Mouse (Mus musculus) neural tube, embryonic 14.5 days (tissue): ENCODE measurements around the gene Olfr691. TPM values are rescaled to one million over a fixed set of nuclear protein-coding genes. Genes with fewer than 3 reads are reported as not detected.
"Not testable (repeated sequence)": the region's sequence is repeated elsewhere in the genome, so short reads cannot be mapped to it uniquely, and the experiment has no call there.

Source experiments
- ATAC-seq: fragments of 200-750 bp; cut with Nextera tagmentation; 2 replicates; pipeline ENCODE4 v1.8.0; 2017; ENCODE audit warnings: low read depth, mild to moderate bottlenecking, moderate TSS enrichment, moderate library complexity
- H3K27ac ChIP-seq: fragments of 300-500 bp; sonication (generic); 2 replicates; pipeline ENCODE4 v1.5.1; 2014; ENCODE audit warnings: low read depth, mild to moderate bottlenecking, control low read depth, low read length, moderate library complexity, mixed read lengths
- H3K27me3 ChIP-seq: fragments of 300-500 bp; sonication (generic); 2 replicates; pipeline ENCODE4 v1.6.1; 2014; ENCODE audit warnings: low read length; ENCODE audit not compliant: control insufficient read depth, insufficient read depth
- H3K36me3 ChIP-seq: fragments of 300-500 bp; sonication (generic); 2 replicates; pipeline ENCODE4 v1.6.1; 2014; ENCODE audit warnings: low read length, mixed read lengths; ENCODE audit not compliant: control insufficient read depth, insufficient read depth
- H3K4me1 ChIP-seq: fragments of 300-500 bp; sonication (generic); 2 replicates; pipeline ENCODE4 v1.6.1; 2014; ENCODE audit warnings: low read length; ENCODE audit not compliant: control insufficient read depth, insufficient read depth
- H3K4me2 ChIP-seq: fragments of 300-500 bp; sonication (generic); 2 replicates; pipeline ENCODE4 v1.6.1; 2014; ENCODE audit warnings: mild to moderate bottlenecking, low read depth, low read length, control low read depth
- H3K4me3 ChIP-seq: fragments of 300-500 bp; sonication (generic); 2 replicates; pipeline ENCODE4 v1.5.1; 2014; ENCODE audit warnings: low read depth, low read length, control low read depth, mixed read lengths
- H3K9ac ChIP-seq: fragments of 300-500 bp; sonication (generic); replicated peaks from 2 replicates; pipeline ENCODE4 v1.6.1; 2014; ENCODE audit warnings: low read depth, mild to moderate bottlenecking, control low read depth, low read length, mixed read lengths
- H3K9me3 ChIP-seq: fragments of 300-500 bp; sonication (generic); 2 replicates; pipeline ENCODE4 v1.6.1; 2016; ENCODE audit warnings: low read length; ENCODE audit not compliant: control insufficient read depth
- WGBS: fragments of 180-500 bp; shearing (Covaris S2); extraction: QIAGEN DNeasy Blood & Tissue Kit; methylation state at CpG from one replicate; pipeline ENCODE4 v1.1.7; 2014; 5-methylcytosine and 5-hydroxymethylcytosine counted together
- polyA plus RNA-seq: library from polyadenylated mRNA; unstranded; fragments of >200 nt; fragmentation: Nextera tagmentation; extraction: Ambion mirVana; gene quantifications from 2 replicates; pipeline ENCODE4 v1.2.1, GENCODE M21; 2014

The Olfr691 gene
- polyA plus RNA-seq, 1 experiment from 2014 or later: 0.35 TPM

DNA sequence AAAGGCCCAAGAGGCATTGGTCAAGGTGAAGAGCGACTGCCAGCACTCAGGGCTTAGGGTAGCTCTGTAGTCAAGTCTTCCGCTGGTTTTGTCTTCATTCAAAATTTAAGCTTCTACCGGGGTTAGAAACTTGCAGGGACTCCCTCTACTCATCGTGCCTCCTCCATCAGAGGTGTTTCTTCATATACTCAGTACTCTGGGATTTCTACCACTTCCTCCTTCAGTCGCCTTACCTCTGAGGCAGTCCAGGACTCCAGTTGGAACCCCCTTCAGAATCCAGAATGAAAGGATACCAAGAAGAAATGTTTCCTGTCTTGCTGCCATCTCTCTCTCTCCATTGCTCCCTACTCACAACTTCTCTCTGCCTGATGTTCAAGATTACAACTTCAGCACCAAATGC, 25.2 kb upstream of the Olfr691 start:
- Histone ChIP-seq H3K36me3 (no peaks in the 10 kb centered on the region), H3K9ac (no peak overlapping the region), H3K9me3 (no peaks in the 10 kb centered on the region), H3K4me1 (no peaks in the 10 kb centered on the region), H3K4me2 (no peak overlapping the region), H3K27ac (no peak overlapping the region), H3K27me3 (no peaks in the 10 kb centered on the region), H3K4me3 (no peak overlapping the region)
- no peak for ATAC-seq
- WGBS: 91% methylated on average over 5 of the region's 5 CpGs

DNA sequence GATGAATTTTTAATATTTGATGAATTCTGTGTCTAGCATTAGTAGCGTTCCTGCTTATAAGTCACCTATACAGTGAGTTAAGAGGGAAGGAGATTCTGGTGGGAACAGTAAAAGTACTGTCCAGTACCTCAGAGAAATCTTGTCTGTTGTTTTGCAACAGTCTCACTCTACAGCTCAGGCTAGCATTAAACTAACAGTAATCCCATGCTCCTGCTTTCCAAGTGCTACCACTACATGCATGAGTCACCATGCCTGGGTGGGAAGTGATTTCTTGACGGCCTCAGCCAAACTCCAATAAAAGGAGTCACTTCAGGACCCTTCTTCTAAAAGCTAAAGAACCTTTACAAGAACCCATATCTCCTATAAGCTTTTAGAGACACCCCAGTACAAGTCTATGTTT, 19.6 kb upstream of the Olfr691 start:
- 84% methylated on average over 2 of the region's 2 CpGs for WGBS
- Histone ChIP-seq H3K4me1 (no peaks in the 10 kb centered on the region), H3K9ac (no peak overlapping the region), H3K27ac (no peak overlapping the region), H3K27me3 (no peaks in the 10 kb centered on the region), H3K4me2 (no peak overlapping the region), H3K4me3 (no peak overlapping the region), H3K9me3 (no peaks in the 10 kb centered on the region), H3K36me3 (no peaks in the 10 kb centered on the region)
- no peak for ATAC-seq

DNA sequence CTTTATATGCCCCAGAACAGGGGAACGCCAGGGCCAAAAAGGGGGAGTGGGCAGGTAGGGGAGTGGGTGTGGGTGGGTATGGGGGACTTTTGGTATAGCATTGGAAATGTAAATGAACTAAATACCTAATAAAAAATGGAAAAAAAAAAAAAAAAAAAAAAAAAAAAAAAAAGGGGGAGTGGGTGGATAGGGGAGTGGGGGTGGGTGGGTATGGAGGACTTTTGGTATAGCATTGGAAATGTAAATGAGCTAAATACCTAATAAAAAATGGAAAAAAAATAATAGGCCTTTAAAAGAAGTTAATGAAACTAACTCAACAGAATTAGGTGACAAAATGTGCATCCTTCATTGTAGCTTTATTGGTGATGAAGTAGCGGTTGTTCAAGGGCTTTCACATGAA, 14.4 kb upstream of the Olfr691 start:
- WGBS: 100% methylated on average over 1 of the region's 2 CpGs
- H3K27me3 ChIP-seq, H3K36me3 ChIP-seq, H3K9me3 ChIP-seq, H3K27ac ChIP-seq, H3K4me2 ChIP-seq, H3K9ac ChIP-seq, H3K4me3 ChIP-seq, H3K4me1 ChIP-seq: not testable (repeated sequence)
- peak; percentile 75 for ATAC-seq

DNA sequence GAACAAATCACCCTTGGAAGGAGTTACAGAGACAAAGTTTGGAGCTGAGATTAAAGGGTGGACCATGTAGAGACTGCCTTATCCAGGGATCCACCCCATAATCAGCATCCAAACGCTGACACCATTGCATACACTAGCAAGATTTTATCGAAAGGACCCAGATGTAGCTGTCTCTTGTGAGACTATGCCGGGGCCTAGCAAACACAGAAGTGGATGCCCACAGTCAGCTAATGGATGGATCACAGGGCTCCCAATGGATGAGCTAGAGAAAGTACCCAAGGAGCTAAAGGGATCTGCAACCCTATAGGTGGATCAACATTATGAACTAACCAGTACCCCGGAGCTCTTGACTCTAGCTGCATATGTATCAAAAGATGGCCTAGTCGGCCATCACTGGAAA, 14.0 kb upstream of the Olfr691 start:
- H3K27ac ChIP-seq, H3K36me3 ChIP-seq, ATAC-seq, H3K4me3 ChIP-seq, H3K9ac ChIP-seq, H3K4me1 ChIP-seq, H3K27me3 ChIP-seq, H3K9me3 ChIP-seq, H3K4me2 ChIP-seq: not testable (repeated sequence)
- no CpG with 5 or more reads among the region's 5 CpGs for WGBS

DNA sequence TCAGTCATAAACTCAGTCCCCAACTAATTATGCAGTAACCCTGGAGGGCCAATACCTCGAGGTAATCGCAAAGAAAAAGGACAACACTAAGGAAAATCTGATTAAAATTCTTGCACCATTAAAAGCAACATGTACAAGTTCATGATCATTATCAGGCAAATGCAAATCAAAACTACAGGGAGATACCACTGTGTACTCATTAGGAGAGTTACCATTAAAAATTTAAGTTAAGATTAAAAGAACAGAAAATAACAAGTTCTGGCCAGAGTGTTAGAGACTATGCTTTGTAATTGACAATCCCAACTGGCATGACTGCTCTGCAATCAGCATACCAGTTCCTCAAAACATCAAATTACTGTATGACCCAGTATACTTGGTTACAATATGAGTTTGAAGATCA, 682 bp upstream of the Olfr691 start:
- Histone ChIP-seq H3K9me3 (no peaks in the 10 kb centered on the region), H3K4me3 (no peak overlapping the region), H3K9ac (no peak overlapping the region), H3K36me3 (no peaks in the 10 kb centered on the region), H3K4me2 (no peak overlapping the region), H3K27me3 (no peaks in the 10 kb centered on the region), H3K27ac (no peak overlapping the region), H3K4me1 (no peaks in the 10 kb centered on the region)
- no peak for ATAC-seq
- WGBS: 82% methylated on average over 2 of the region's 2 CpGs

DNA sequence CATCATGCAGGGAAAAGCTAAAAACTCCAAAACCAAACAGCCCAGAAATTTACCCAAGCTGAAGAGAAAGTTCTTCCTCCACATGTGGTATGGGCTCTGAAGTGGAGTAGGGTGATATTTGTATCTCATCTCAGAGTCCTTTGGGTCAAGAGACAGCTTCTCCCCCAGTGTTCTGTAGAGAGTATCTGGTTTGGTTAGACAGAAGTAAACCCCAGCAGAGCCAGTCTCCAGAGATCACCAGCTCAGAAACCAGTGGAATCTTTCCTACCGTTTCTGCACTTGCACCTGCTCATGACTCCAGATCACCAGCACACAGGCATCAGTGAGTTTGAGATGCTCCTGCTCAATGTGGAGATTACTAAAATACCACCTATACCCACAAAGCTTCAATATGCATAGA, 8.1 kb downstream of the Olfr691 start, which contains the start of gene Olfr690:
TSS of gene Olfr690 (minus strand) at position 101 of the 400 bp plus-strand sequence.
- Histone ChIP-seq H3K36me3 (no peaks in the 10 kb centered on the region), H3K4me1 (no peaks in the 10 kb centered on the region), H3K27me3 (no peaks in the 10 kb centered on the region), H3K9me3 (no peaks in the 10 kb centered on the region), H3K4me2 (no peak within 1 kb of the TSS), H3K4me3 (no peak within 1 kb of the TSS), H3K9ac (no peak within 1 kb of the TSS), H3K27ac (no peak within 1 kb of the TSS)
- no peak for ATAC-seq
- WGBS: 76% methylated on average over 1 of the region's 1 CpGs

DNA sequence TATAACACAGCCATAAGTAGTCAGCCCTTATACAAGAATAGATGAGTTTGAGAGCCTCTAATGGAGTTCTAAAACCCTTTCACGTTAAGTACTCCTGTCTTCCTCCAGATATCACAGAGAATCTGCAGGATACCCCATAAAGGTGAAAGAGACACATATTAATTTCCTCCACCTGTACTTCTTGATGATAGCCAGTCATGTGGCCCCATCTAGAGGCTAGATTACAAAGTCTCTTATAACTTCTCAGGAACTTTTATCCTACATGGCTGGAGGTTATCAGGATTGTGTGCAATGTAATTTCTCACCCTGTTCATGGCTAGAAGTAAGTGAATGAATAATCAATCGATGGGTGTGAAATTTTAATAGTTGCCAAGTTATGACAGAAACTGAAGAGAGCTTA, 16.8 kb downstream of the Olfr691 start:
- 76% methylated on average over 2 of the region's 2 CpGs for WGBS

DNA sequence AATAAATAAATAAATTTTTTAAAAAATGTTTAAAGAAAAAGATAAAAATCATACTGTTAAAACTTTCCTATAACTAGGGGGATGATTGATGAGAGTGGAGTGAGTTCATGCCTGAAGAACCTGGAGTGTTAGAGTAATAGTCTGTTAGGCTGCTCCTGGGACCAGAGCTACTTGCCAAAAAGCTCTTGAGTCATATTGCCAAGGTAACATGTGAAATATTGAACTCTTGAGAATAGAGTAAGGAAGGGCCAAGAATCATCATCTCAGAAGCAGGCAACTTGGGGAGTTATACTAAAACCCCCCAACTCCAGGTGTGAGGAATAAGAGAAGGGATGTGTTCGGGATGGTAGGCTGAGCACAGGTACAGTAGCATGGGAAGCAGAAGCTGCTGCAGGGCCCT, 31.2 kb downstream of the Olfr691 start, which contains the start of gene Olfr689:
TSS of gene Olfr689 (plus strand) at position 301 of the 400 bp plus-strand sequence.
- H3K27me3 ChIP-seq: no peaks in the 10 kb centered on the region
- H3K4me1 ChIP-seq: no peaks in the 10 kb centered on the region
- no peak for ATAC-seq
- 82% methylated on average over 1 of the region's 1 CpGs for whole genome bisulfite sequencing
- no peak within 1 kb of the TSS for H3K9ac ChIP-seq
- H3K9me3 ChIP-seq: no peaks in the 10 kb centered on the region
- H3K27ac ChIP-seq: no peak within 1 kb of the TSS
- no peak within 1 kb of the TSS for H3K4me3 ChIP-seq
- no peak within 1 kb of the TSS for H3K4me2 ChIP-seq
- H3K36me3 ChIP-seq: no peaks in the 10 kb centered on the region

More for the DNA sequence above, 16.8 kb downstream of the Olfr691 start:
- H3K9ac ChIP-seq: no peak overlapping the region
- no peak overlapping the region for H3K27ac ChIP-seq
- ATAC-seq: no peak
- no peak overlapping the region for H3K4me3 ChIP-seq
- no peaks in the 10 kb centered on the region for H3K27me3 ChIP-seq
- no peak overlapping the region for H3K4me2 ChIP-seq
- H3K36me3 ChIP-seq: no peaks in the 10 kb centered on the region
- no peaks in the 10 kb centered on the region for H3K9me3 ChIP-seq
- no peaks in the 10 kb centered on the region for H3K4me1 ChIP-seq

DNA sequence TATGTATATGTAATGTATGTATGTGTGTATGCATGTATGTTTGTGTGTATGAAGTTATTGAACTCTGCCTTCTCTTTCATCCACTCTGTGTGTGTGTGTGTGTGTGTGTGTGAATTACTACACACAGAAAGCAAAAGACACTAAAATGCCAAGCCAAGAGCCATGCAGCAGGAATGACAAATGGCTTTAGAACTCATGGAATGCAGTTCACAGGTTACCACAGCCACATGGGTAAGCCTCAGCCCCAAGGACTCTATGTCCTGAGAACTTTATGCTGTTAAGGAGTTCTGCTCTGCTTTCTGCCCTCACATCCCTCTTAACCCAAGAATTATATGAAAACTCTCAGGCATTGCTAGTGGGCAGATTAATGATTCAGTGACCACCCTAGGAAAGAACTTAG, 52.0 kb downstream of the Olfr691 start:
- Histone ChIP-seq H3K36me3 (no peaks in the 10 kb centered on the region), H3K9me3 (no peaks in the 10 kb centered on the region), H3K4me3 (no peak overlapping the region), H3K27ac (no peak overlapping the region), H3K4me2 (no peak overlapping the region), H3K27me3 (no peaks in the 10 kb centered on the region), H3K4me1 (no peaks in the 10 kb centered on the region), H3K9ac (no peak overlapping the region)
- no peak for ATAC-seq

DNA sequence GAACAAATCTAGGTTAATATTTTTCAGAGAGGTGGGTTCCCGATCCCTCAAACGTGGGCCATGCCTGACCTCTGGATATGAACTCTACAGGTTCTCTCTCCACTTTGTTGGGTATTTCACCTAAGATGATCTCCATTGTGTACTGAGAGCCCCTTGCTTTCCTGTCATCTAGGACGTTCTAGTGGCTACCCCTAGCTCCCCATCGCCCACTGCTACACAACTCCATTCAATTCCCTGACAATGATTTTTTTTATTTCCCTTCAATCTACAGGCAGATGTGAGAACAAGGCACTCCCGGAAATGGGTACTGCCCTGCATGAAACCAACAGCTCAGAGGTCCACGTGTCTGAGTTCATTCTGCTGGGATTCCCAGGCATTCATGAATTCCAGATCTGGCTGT, 54.3 kb downstream of the Olfr691 start, which contains the start of gene Olfr688:
TSS of gene Olfr688 (plus strand) at position 301 of the 400 bp plus-strand sequence.
- Histone ChIP-seq H3K4me3 (no peak within 1 kb of the TSS), H3K36me3 (no peaks in the 10 kb centered on the region), H3K4me1 (no peaks in the 10 kb centered on the region), H3K27me3 (no peaks in the 10 kb centered on the region), H3K27ac (no peak within 1 kb of the TSS), H3K4me2 (no peak within 1 kb of the TSS), H3K9ac (no peak within 1 kb of the TSS), H3K9me3 (no peaks in the 10 kb centered on the region)
- no peak for ATAC-seq
- WGBS: 82% methylated on average over 6 of the region's 6 CpGs
